Mouse (Mus musculus) CH12.LX (cell line): ENCODE data around the gene Uba52. TPM values are rescaled to one million over a fixed set of nuclear protein-coding genes. Genes with fewer than 3 reads are reported as not detected.

Source experiments
- DNase-seq: peaks from one replicate; pipeline ENCODE4 v3.0.0-alpha.2; 2013; ENCODE audit errors: extremely low read depth
- H3K27ac ChIP-seq: 2 replicates; pipeline ENCODE4 v1.5.1; 2012; ENCODE audit warnings: low read depth, mild to moderate bottlenecking, control low read depth, moderate library complexity; ENCODE audit not compliant: insufficient read depth
- H3K27me3 ChIP-seq: replicated peaks from 2 replicates; pipeline ENCODE3; 2012; ENCODE audit warnings: inconsistent platforms
- H3K36me3 ChIP-seq, 2 experiments: replicated peaks in 1 of 2; 2 replicates each; pipeline versions ENCODE3 to v1.6.1; 2012; ENCODE audit warnings: inconsistent platforms in 1 of 2, low read length in 1 of 2, mild to moderate bottlenecking in 1 of 2, mixed read lengths in 1 of 2, moderate library complexity in 1 of 2; ENCODE audit not compliant: control insufficient read depth in 1 of 2, insufficient read depth in 1 of 2
- H3K4me1 ChIP-seq, 2 experiments: 2 replicates each; pipeline ENCODE4 v1.6.1; 2012; ENCODE audit warnings: inconsistent platforms in 1 of 2, moderate library complexity in 1 of 2; ENCODE audit not compliant: insufficient read depth in 2 of 2, control insufficient read depth in 1 of 2
- H3K4me2 ChIP-seq: 2 replicates; pipeline ENCODE4 v1.6.1; 2012; ENCODE audit warnings: low read depth, mild to moderate bottlenecking, control low read depth; ENCODE audit not compliant: poor library complexity, insufficient read depth, severe bottlenecking
- H3K4me3 ChIP-seq, 3 experiments: fragments of 150-350 bp in 1 of 3; sonication (generic) in 1 of 3; replicated peaks in 1 of 3; 2 replicates each; pipeline versions ENCODE3 to v1.5.1; 2011 to 2012; ENCODE audit warnings: low read depth in 2 of 3, low read length in 2 of 3, mild to moderate bottlenecking in 2 of 3, moderate library complexity in 2 of 3, control low read depth in 1 of 3, improper control_type of control experiment in 1 of 3, inconsistent platforms in 1 of 3, mixed read lengths in 1 of 3; ENCODE audit not compliant: poor library complexity in 1 of 3
- H3K79me2 ChIP-seq: replicated peaks from 2 replicates; pipeline ENCODE4 v1.6.1; 2012; ENCODE audit warnings: mild to moderate bottlenecking, moderate library complexity; ENCODE audit not compliant: control insufficient read depth, poor library complexity, insufficient read depth, severe bottlenecking; ENCODE audit errors: extremely low read depth
- H3K9ac ChIP-seq: 2 replicates; pipeline ENCODE4 v1.6.1; 2012; ENCODE audit warnings: low read depth, mild to moderate bottlenecking, control low read depth, moderate library complexity; ENCODE audit not compliant: insufficient read depth
- H3K9me3 ChIP-seq: replicated peaks from 2 replicates; pipeline ENCODE3; 2012; ENCODE audit warnings: low read length, inconsistent platforms, mixed read lengths
- BHLHE40 ChIP-seq: IDR thresholded peaks from 2 replicates; pipeline ENCODE4 v1.6.1; 2011; ENCODE audit warnings: mild to moderate bottlenecking, low read depth, low read length, improper control_type of control experiment
- CHD1 ChIP-seq: IDR thresholded peaks from 2 replicates; pipeline ENCODE4 v1.6.1; 2012; ENCODE audit warnings: low read depth, low read length, improper control_type of control experiment, inconsistent platforms
- CHD2 ChIP-seq: IDR thresholded peaks from 2 replicates; pipeline ENCODE4 v1.6.1; 2011; ENCODE audit warnings: low read length, improper control_type of control experiment
- CTCF ChIP-seq, 2 experiments: IDR thresholded peaks in 1 of 2; conservative IDR thresholded peaks in 1 of 2; 2 replicates each; pipeline ENCODE4 v1.5.1; 2011 to 2012; ENCODE audit warnings: low read depth in 2 of 2, low read length in 2 of 2, improper control_type of control experiment in 1 of 2, inconsistent platforms in 1 of 2, mild to moderate bottlenecking in 1 of 2, moderate library complexity in 1 of 2
- E2F4 ChIP-seq: IDR thresholded peaks from 2 replicates; pipeline ENCODE4 v1.6.1; 2011; ENCODE audit warnings: low read depth, low read length, improper control_type of control experiment; ENCODE audit not compliant: insufficient replicate concordance
- EP300 ChIP-seq: IDR thresholded peaks from 2 replicates; pipeline ENCODE4 v1.6.1; 2011; ENCODE audit warnings: low read length, improper control_type of control experiment
- HCFC1 ChIP-seq: IDR thresholded peaks from 2 replicates; pipeline ENCODE4 v1.6.1; 2012; ENCODE audit warnings: low read depth, mild to moderate bottlenecking, inconsistent platforms, low read length, improper control_type of control experiment
- KAT2A ChIP-seq: IDR thresholded peaks from 2 replicates; pipeline ENCODE4 v1.6.1; 2012; ENCODE audit warnings: low read length, improper control_type of control experiment, inconsistent platforms; ENCODE audit not compliant: insufficient replicate concordance
- MAZ ChIP-seq: IDR thresholded peaks from 2 replicates; pipeline ENCODE4 v1.6.1; 2012; ENCODE audit warnings: low read depth, mild to moderate bottlenecking, inconsistent platforms, low read length, improper control_type of control experiment, moderate library complexity
- MXI1 ChIP-seq: IDR thresholded peaks from 2 replicates; pipeline ENCODE4 v1.6.1; 2011; ENCODE audit warnings: mild to moderate bottlenecking, low read depth, low read length, improper control_type of control experiment
- NELFE ChIP-seq: IDR thresholded peaks from 2 replicates; pipeline ENCODE4 v1.6.1; 2011; ENCODE audit warnings: low read depth, low read length, improper control_type of control experiment
- NRF1 ChIP-seq: IDR thresholded peaks from 2 replicates; pipeline ENCODE4 v1.6.1; 2014; ENCODE audit warnings: low read depth, mild to moderate bottlenecking, inconsistent platforms, low read length, improper control_type of control experiment, moderate library complexity
- PAX5 ChIP-seq: IDR thresholded peaks from 2 replicates; pipeline ENCODE4 v1.6.1; 2012; ENCODE audit warnings: low read length, inconsistent platforms, mixed read lengths
- POLR2A ChIP-seq: IDR thresholded peaks from 2 replicates; pipeline ENCODE4 v1.6.1; 2011; ENCODE audit warnings: low read depth, mild to moderate bottlenecking, improper control_type of control experiment, low read length
- POLR2AphosphoS2 ChIP-seq: IDR thresholded peaks from 2 replicates; pipeline ENCODE4 v1.6.1; 2011; ENCODE audit warnings: low read depth, low read length, improper control_type of control experiment
- RAD21 ChIP-seq: IDR thresholded peaks from 2 replicates; pipeline ENCODE4 v1.6.1; 2011; ENCODE audit warnings: low read depth, mild to moderate bottlenecking, low read length, improper control_type of control experiment, moderate library complexity
- RCOR1 ChIP-seq: conservative IDR thresholded peaks from 2 replicates; pipeline ENCODE4 v1.6.1; 2012; ENCODE audit warnings: low read depth, mild to moderate bottlenecking, inconsistent platforms, low read length, improper control_type of control experiment
- SMC3 ChIP-seq: IDR thresholded peaks from 2 replicates; pipeline ENCODE4 v1.6.1; 2011; ENCODE audit warnings: low read depth, low read length, improper control_type of control experiment
- TBP ChIP-seq: conservative IDR thresholded peaks from 2 replicates; pipeline ENCODE4 v1.6.1; 2011; ENCODE audit warnings: low read depth, low read length, improper control_type of control experiment
- UBTF ChIP-seq: IDR thresholded peaks from 2 replicates; pipeline ENCODE4 v1.6.1; 2012; ENCODE audit warnings: low read depth, mild to moderate bottlenecking, inconsistent platforms, low read length, improper control_type of control experiment, moderate library complexity
- USF2 ChIP-seq: conservative IDR thresholded peaks from 2 replicates; pipeline ENCODE4 v1.6.1; 2011; ENCODE audit warnings: low read depth, low read length, improper control_type of control experiment
- ZC3H11A ChIP-seq: IDR thresholded peaks from 2 replicates; pipeline ENCODE4 v1.6.1; 2012; ENCODE audit warnings: low read depth, mild to moderate bottlenecking, inconsistent platforms, low read length, improper control_type of control experiment
- ZKSCAN1 ChIP-seq: IDR thresholded peaks from 2 replicates; pipeline ENCODE4 v1.6.1; 2012; ENCODE audit warnings: low read depth, inconsistent platforms, low read length, improper control_type of control experiment, borderline replicate concordance
- ZMIZ1 ChIP-seq: IDR thresholded peaks from 2 replicates; pipeline ENCODE4 v1.6.1; 2012; ENCODE audit warnings: low read depth, mild to moderate bottlenecking, inconsistent platforms, low read length, improper control_type of control experiment
- dilution Hi-C: fragments of 300-500 bp; cut with MboI; formaldehyde crosslinking; loops from 2 replicates; pipeline ENCODE4 v1.14.3; 2020; ENCODE audit warnings: low sequenced_read_pairs; ENCODE audit not compliant: extremely low pct_unique_long_range_greater_than_20kb, extremely low pct_ligation_motif_present
- in situ Hi-C: fragments of 300-500 bp; cut with MboI; formaldehyde crosslinking; loops from 3 replicates; pipeline ENCODE4 v1.14.3; 2019; ENCODE audit warnings: low sequenced_read_pairs, low pct_ligation_motif_present, low pct_unique_long_range_greater_than_20kb, mixed read lengths
- polyA plus RNA-seq: library from polyadenylated mRNA; unstranded; fragments of >175 nt; gene quantifications from 2 replicates; pipeline ENCODE4 v1.2.1, GENCODE M21; 2012; ENCODE audit warnings: low read depth; ENCODE audit not compliant: insufficient read length
- total RNA-seq, 2 experiments: library from RNA; depleted of rRNA; stranded (reverse); fragments of 300-350 nt in 1 of 2; fragments of >200 nt in 1 of 2; gene quantifications; 2 replicates each; pipeline ENCODE4 v1.2.3; 2012 to 2014

The Uba52 gene
- total and polyA plus RNA-seq, 3 experiments: 1,181 to 3,341 (median 1,372) TPM

GRCm38 (mm10) chr8:70522592-70523403 lies 12.2 kb upstream of the Uba52 start (continued):
- TF ChIP-seq HCFC1: peak; percentile 90

GRCm38 (mm10) chr8:70519606-70520005 lies 9.0 kb upstream of the Uba52 start:
- Histone ChIP-seq H3K36me3 (peaks cover 27 to 55% of the 10 kb centered on the region in 2 experiments), H3K79me2 (no peaks in the 10 kb centered on the region; the same call in 1 of the 2 replicates), H3K9me3 (no peaks in the 10 kb centered on the region), H3K27ac (no peak overlapping the region), H3K4me1 (peaks cover 2 to 21% of the 10 kb centered on the region in 2 experiments; a peak in 2 of 4 replicates), H3K4me2 (no peak overlapping the region), H3K4me3 (no peak overlapping the region), H3K27me3 (no peaks in the 10 kb centered on the region), H3K9ac (no peak overlapping the region)
- in situ Hi-C loops: no loop called here
- DNase-seq: no peak
- TF ChIP-seq CHD1 (no peak), RCOR1 (no peak), NELFE (no peak), UBTF (no peak), PAX5 (no peak), HCFC1 (no peak), TBP (no peak), EP300 (no peak), RAD21 (no peak), E2F4 (no peak), NRF1 (no peak), MXI1 (no peak), MAZ (no peak)
- dilution Hi-C loops: no loop called here

GRCm38 (mm10) chr8:70519043-70519442 lies 8.4 kb upstream of the Uba52 start:
- Histone ChIP-seq H3K9me3 (no peaks in the 10 kb centered on the region), H3K9ac (no peak overlapping the region), H3K27ac (no peak overlapping the region), H3K36me3 (peaks cover 31 to 61% of the 10 kb centered on the region in 2 experiments), H3K27me3 (no peaks in the 10 kb centered on the region), H3K4me3 (no peak overlapping the region), H3K4me1 (peaks cover 2 to 23% of the 10 kb centered on the region in 2 experiments; a peak in 2 of 4 replicates), H3K79me2 (no peaks in the 10 kb centered on the region; the same call in none of the 2 replicates), H3K4me2 (no peak overlapping the region)
- TF ChIP-seq ZMIZ1 (no peak), ZKSCAN1 (no peak), BHLHE40 (no peak), E2F4 (no peak), POLR2A (no peak), SMC3 (no peak), ZC3H11A (no peak), USF2 (no peak), MAZ (no peak), CHD2 (no peak), NELFE (no peak), POLR2AphosphoS2 (no peak), KAT2A (no peak), NRF1 (no peak), UBTF (no peak), CTCF (conservative IDR thresholded peaks at IDR 0.05 in 1 of 2, IDR thresholded peaks at IDR 0.05 in 1 of 2; ENCODE audit: low read depth in 2 of 2, low read length in 2 of 2) (no peak), PAX5 (no peak)
- dilution Hi-C loops: no loop called here
- no peak for DNase-seq
- in situ Hi-C loops: no loop called here
